Mouse (Mus musculus) cerebellum, adult 2 months (tissue): ENCODE results near the gene AC161166.1. TPM values are rescaled to one million over a fixed set of nuclear protein-coding genes. Genes with fewer than 3 reads are reported as not detected.
"Not testable (repeated sequence)": the region's sequence is repeated elsewhere in the genome, so short reads cannot be mapped to it uniquely, and the experiment has no call there.

Experiments used
- DNase-seq, 2 experiments: peaks; one replicate each; pipeline ENCODE4 v3.0.0; 2021
- H3K27ac ChIP-seq: fragments of 200-500 bp; 2 replicates; pipeline ENCODE4 v1.5.1; 2012; ENCODE audit warnings: low read length, control low read depth, inconsistent platforms; ENCODE audit not compliant: insufficient read depth
- H3K27me3 ChIP-seq: fragments of 200-500 bp; 2 replicates; pipeline ENCODE4 v1.6.1; 2012; ENCODE audit warnings: inconsistent platforms, mild to moderate bottlenecking, low read length, moderate library complexity; ENCODE audit not compliant: control insufficient read depth, insufficient read depth
- H3K4me1 ChIP-seq: fragments of 200-500 bp; 2 replicates; pipeline ENCODE4 v1.6.1; 2011; ENCODE audit warnings: low read length; ENCODE audit not compliant: control insufficient read depth, insufficient read depth
- H3K4me3 ChIP-seq: fragments of 200-500 bp; replicated peaks from 2 replicates; pipeline ENCODE3; 2011; ENCODE audit warnings: mild to moderate bottlenecking, low read depth, low read length, control low read depth; ENCODE audit not compliant: insufficient read depth
- CTCF ChIP-seq: fragments of 200-500 bp; IDR thresholded peaks from 2 replicates; pipeline ENCODE4 v1.5.1; 2011; ENCODE audit warnings: low read depth, mild to moderate bottlenecking, control low read depth, low read length, moderate library complexity, borderline replicate concordance; ENCODE audit not compliant: insufficient read depth
- POLR2A ChIP-seq: fragments of 200-500 bp; IDR thresholded peaks from 2 replicates; pipeline ENCODE4 v1.6.1; 2011; ENCODE audit warnings: low read length, control low read depth, borderline replicate concordance; ENCODE audit not compliant: insufficient read depth
- WGBS: fragments of 180-500 bp; shearing (Covaris S2); methylation state at CpG from one replicate; pipeline ENCODE4 v1.1.7; 2018; 5-methylcytosine and 5-hydroxymethylcytosine counted together
- polyA plus RNA-seq: library from polyadenylated mRNA; depleted of rRNA; stranded (reverse); fragments of >200 nt; gene quantifications from 2 replicates; pipeline ENCODE4 v1.2.3, GENCODE M21; 2012

AC161166.1 gene
- polyA plus RNA-seq, 1 experiment, result not detected

- 55% methylated on average over 3 of the region's 3 CpGs for WGBS
- TF ChIP-seq POLR2A (no peak), CTCF (no peak)
- Histone ChIP-seq H3K4me1 (no peaks in the 10 kb centered on the region), H3K4me3 (no peak overlapping the region), H3K27me3 (no peaks in the 10 kb centered on the region), H3K27ac (no peak overlapping the region)
- no peak for DNase-seq
These were observed 6.9 kb upstream of the AC161166.1 start for GRCm38 (mm10) chr7:24519130-24519529.

DNA sequence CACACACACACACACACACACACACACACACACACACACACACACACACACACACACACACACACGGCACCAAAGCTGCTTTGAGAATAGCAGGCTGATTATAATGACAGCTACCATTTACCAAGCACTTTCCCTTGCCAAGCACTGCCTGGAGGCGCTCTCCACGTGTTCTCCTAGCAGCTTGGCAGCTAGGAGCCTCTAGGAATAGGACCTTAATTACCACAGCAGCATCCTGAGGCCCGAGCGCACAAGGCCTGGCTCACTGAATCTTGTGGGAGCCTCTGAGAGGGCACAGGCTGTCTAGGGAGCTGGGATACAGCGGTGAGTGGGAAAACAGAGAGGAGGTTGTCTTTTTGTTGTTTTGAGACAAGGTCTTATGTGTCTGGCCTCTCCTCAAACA is 5.4 kb upstream of the AC161166.1 start:
- DNase-seq, result peak in 1 of 2 experiments; percentile 41
- TF ChIP-seq POLR2A (no peak), CTCF (no peak)
- no peak overlapping the region for H3K27ac ChIP-seq
- H3K27me3 ChIP-seq, result no peaks in the 10 kb centered on the region
- no peaks in the 10 kb centered on the region for H3K4me1 ChIP-seq
- no peak overlapping the region for H3K4me3 ChIP-seq
- 26% methylated on average over 6 of the region's 6 CpGs for WGBS

GRCm38 (mm10) chr7:24517077-24517476 is 4.8 kb upstream of the AC161166.1 start:
- no peak overlapping the region for H3K27ac ChIP-seq
- no peak for DNase-seq
- no peaks in the 10 kb centered on the region for H3K27me3 ChIP-seq
- no peak overlapping the region for H3K4me3 ChIP-seq
- 55% methylated on average over 5 of the region's 5 CpGs for WGBS
- TF ChIP-seq CTCF (no peak), POLR2A (no peak)
- no peaks in the 10 kb centered on the region for H3K4me1 ChIP-seq

- not testable (repeated sequence) for H3K27me3 ChIP-seq, H3K4me3 ChIP-seq, H3K4me1 ChIP-seq, H3K27ac ChIP-seq
- 60% methylated on average over 8 of the region's 8 CpGs for WGBS
- DNase-seq, result peak; percentile 53 to 61
- TF ChIP-seq CTCF, result peak; percentile 29; the same call in 1 of the 2 replicates
These were observed 4.1 kb upstream of the AC161166.1 start for GRCm38 (mm10) chr7:24516319-24516718.

- H3K27ac ChIP-seq, result peak overlapping the region; percentile 93
- no peak for TF ChIP-seq POLR2A
- no peak for TF ChIP-seq CTCF
- no peak for DNase-seq
- peaks cover 5% of the 10 kb centered on the region for H3K4me1 ChIP-seq
- no peaks in the 10 kb centered on the region for H3K27me3 ChIP-seq
- WGBS, result under 1% methylated on average over 20 of the region's 20 CpGs
- H3K4me3 ChIP-seq, result peak overlapping the region; percentile 75
These were observed 4.5 kb downstream of the AC161166.1 start for GRCm38 (mm10) chr7:24507726-24508114.

DNA sequence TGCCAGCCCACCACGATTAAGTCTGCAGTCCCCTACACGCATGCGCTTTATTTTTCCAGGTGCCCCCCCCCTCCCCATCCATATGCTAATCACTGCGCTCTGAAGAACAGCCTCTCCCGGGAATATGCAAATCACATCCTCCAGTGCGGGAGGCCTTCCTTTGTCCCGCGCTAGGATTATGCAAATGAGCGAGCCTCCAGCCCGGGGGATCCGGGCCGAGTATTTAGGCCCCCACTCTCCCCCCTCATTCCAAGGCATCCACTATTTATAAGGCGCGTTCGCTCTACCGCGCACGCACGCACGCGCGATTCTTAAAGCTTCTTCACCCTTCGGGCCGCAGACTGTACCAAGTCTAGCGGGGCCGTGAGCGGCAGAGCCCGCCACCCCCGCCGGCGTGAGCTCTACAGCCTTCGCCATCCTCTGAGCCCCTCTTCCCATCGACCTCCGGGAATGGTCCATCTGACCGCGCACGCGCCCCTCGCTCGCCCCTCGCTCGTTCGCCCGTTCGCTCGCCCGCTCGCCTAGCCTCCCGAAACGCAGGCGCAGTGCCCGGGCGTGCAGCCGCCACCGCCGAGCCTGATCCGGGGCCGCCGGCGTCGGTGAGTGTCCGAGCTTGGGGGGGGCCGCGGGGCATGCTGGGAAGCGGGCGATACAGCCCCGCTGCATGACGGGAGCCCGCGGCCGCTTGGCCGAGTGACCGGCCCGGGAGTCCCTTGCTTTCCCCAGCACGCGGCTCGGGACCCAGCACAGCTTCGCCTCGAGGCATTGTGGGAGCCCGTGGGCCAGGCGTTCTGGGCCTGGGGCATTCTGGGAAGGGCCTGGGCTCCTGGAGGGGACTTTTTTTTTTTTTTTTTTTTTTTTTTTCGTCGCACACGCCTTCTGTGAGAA is 5.2 kb downstream of the AC161166.1 start, which contains the start of gene Zfp428:
Gene Zfp428 (plus strand): TSS at position 169 of the 888 bp plus-strand sequence.
- under 1% methylated on average over 79 of the region's 84 CpGs for WGBS
- H3K27ac ChIP-seq, result peak within 1 kb of the TSS; percentile 93
- peak; percentile 82 for TF ChIP-seq POLR2A
- no peak for TF ChIP-seq CTCF
- H3K27me3 ChIP-seq, result no peaks in the 10 kb centered on the region
- H3K4me3 ChIP-seq, result peak within 1 kb of the TSS; percentile 75
- peak; percentile 90 to 92 for DNase-seq
- peaks cover 5% of the 10 kb centered on the region for H3K4me1 ChIP-seq

DNA sequence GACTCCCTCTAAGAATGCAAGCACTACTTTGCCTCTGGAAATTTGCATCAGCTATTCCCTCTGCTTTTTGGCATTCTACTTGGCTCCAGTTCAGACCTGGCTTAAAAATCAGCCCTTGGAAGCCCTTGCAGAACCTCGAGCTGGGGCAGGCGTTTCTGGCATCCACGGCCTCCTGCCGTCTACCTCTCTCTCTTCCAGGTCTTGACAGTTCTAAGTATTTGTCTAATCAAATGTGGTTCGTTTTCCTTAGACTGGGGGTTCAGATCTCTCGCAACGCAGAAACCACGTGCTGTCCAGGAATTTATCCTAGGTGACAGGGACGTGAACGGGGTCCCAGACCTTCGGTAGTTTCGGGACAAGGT is 5.8 kb downstream of the AC161166.1 start:
- DNase-seq, result peak; percentile 83 to 87
- H3K4me1 ChIP-seq, result peaks cover 5% of the 10 kb centered on the region
- TF ChIP-seq POLR2A (no peak), CTCF (no peak)
- H3K27ac ChIP-seq, result peak overlapping the region; percentile 93; the same call in 1 of the 2 replicates
- no peaks in the 10 kb centered on the region for H3K27me3 ChIP-seq
- H3K4me3 ChIP-seq, result peak overlapping the region; percentile 75
- 1% methylated on average over 12 of the region's 12 CpGs for WGBS

DNA sequence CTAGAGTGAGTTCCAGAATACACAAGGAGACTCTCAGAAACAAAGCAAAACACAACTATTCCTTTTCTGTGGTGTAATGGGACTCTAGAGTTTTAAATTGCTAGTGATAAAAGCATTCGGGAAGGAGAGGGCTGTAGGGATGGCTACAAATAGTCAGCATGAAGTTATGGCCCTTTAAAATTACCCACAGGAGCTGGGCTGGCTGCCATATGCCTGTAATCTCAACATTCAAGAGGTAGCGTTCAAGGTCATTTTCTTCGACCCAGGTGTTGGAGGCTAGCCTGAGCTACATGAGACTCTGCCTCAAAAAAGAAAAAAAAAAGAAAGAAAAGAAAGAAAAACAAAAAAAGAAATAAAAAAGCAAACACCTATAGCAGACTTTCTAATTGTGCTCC is 6.2 kb downstream of the AC161166.1 start:
- 3% methylated on average over 3 of the region's 3 CpGs for WGBS
- Histone ChIP-seq H3K27ac (peak overlapping the region; percentile 19; the same call in 1 of the 2 replicates), H3K27me3 (no peaks in the 10 kb centered on the region), H3K4me1 (peaks cover 5% of the 10 kb centered on the region), H3K4me3 (peak overlapping the region; percentile 75)
- peak; percentile 44 to 47 for DNase-seq
- TF ChIP-seq POLR2A, result no peak
- TF ChIP-seq CTCF, result no peak
